Mouse (Mus musculus) lung, postnatal 36 days (tissue): ENCODE measurements around the gene Cpne8.
"Not testable (repeated sequence)": the region's sequence is repeated elsewhere in the genome, so short reads cannot be mapped to it uniquely, and the experiment has no call there.

ENCODE experiments used
- DNase-seq: peaks from one replicate; pipeline ENCODE4 v3.0.0; 2022; ENCODE audit warnings: mixed read lengths

Gene Cpne8

DNA sequence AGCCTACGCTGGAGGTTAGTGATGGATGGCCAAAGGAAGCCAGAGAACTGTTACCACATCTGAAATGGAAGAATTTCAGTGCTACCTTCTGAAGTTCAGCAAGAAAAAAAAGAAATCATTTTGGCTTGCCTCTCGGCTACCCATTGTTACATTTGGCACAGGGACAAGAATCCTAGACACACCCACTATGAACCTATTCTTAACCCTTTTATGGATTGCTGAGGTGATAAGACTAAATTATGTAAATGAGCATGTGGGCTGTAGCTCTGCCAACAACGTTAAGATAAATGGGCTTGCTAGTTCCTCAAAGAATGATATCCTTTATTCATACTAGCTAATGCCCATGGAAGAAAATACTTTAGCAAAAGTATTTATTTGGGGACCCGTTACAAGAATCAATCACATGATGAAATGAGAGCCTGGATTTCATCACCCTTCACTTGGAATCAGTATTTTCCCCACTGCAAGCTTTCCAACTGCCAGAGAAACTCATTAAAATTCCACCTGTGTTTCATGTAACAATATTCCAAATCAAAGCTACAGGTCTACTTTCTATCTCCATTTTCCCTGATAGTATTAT is 69.3 kb downstream of the Cpne8 start:
- peak; percentile 37 for DNase-seq

DNA sequence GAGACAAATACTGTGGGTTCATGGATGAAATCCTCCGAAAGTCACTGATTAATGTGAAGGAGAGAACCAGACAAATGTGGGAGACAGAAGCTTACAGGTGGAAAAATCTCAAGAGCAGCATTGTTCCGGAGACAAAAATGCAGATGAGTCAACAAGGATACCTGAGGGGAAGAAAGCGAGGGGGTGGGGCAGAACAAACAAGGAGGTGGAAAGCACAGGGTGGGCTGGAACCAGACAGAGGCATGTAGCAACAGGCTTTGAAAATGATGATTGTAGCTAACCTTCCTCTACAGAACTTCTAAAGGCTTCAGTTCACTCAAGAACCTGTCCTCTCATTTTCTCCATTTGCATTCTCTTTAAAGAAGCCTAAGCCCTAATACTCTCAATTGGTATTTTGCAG is 70.9 kb downstream of the Cpne8 start:
- no peak for DNase-seq

DNA sequence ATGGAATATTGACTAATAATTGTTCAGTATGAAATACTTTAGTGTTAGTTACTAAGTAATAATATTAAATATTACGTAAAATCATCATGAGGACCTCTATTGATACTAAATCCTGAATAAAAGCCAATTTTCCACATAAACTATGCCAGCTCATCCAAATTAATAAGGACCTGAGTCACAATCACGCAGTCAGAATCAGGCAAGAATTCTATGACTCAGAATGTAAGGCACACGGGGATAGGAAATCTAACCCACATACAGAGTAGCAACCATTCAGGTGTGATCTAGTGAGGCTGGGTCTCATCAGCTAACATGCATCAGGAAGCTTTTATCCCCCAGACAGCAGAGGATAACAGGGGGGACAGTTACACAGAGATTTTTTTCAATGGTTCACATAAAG is 72.1 kb downstream of the Cpne8 start:
- no peak for DNase-seq

DNA sequence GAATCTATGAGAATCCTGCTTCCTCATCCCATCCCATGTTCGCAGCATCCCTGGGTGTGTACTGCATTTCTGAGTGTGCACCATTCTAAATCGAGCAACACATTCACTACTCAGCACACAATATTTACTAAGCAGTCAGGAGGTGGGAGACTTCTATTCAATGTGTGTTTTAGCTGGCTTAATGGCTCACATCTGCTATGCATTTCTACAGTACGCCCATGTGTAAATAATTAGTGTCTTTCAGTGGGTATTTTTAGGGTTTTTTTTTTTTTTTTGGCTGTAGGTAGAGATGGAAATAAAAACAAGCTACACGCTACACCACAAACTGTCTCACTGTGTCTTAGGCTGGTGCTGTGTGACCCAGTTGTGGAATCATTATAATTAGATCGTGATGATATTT is 75.6 kb downstream of the Cpne8 start:
- no peak for DNase-seq

DNA sequence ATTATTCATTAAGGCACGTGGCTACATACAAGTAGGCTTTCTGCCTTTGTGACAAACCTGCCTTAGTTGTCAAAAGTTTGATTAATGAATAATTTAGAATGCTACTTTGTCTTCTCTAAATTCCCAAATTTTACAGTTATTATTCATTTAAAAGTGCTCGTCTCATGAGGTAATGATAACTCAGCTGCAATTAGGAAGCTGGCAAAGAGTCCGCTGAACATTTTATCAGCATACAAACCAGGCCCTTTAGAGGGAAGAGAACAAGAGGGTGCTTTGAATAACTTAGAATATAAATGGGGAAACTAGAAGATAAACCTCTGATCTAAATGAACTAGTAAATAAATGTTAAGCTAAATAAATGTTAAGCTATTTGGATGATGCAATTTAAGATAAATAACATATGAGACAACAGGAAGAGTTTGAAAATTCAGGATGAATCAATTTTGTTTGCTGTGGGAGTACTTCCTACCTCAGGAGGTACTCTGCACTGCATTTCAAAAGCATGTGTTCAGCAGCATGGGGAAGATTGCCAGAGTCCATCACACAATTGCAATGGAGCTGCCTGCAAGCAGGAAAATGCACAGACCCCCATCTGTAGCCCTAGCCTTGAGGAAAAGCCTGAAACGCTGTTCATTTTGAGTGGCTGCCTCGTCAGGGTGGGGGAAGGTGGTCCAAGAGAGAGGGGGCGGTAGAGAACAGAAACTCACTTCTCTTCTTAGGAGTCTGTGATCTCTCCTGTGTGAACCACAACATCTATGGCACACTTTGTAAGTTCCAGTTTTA is 81.3 kb downstream of the Cpne8 start:
- DNase-seq, result no peak

DNA sequence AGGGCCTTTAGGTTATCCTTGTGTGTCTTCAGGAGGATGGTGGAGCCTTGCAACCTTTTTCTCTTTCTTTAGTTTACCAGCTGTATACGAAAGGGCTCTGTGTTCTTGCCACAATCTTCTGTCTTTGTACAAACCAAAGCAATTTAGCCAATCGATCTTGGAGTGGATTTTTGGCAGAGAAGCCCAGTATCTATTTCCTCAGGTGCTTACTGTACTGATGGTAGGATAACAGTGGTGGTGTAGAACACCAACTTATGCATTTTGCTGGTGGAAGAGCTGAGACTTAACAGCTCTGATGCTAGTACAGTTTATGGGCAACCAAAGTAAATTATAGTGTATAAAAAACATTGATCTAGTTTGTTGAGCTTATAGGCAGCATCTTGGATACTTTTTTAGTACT is 83.6 kb downstream of the Cpne8 start:
- no peak for DNase-seq

DNA sequence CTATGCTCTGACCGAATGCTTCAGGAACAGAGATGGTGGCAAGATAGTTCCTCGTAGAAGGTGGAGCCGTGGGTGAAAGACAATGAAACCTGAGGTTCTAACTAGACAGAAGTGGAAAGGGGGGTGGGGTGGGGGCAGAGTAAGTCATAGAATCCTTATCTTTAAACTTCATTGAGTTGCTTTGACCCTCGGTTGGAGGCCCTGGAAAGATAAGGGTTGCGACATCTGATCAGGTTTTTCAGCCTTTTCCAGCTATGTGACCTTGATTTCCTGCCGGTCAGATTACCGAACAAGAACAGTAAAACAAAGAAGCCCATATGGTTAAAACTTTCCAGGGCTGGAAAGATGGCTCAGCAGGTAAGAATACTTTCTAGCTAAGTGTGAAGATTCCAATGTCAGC is 89.6 kb downstream of the Cpne8 start:
- DNase-seq, result peak; percentile 4

DNA sequence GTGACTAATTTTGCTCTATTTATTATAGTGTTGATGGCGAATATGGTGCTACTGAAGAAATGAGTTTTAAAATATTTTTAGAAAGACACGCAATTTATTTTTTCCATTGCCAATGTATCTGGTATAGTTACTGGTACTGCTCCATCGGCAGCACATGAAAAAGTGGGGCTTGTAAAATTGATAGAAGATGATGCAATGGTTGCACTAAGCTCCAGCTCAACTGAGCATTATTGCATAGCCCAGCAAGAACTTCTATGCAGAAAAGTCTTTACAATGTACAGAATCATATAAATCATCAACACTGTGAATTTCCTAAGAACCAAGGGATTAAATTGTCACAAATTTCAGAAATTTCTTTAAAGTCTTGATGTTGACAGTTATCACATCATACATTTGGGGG is 101.8 kb downstream of the Cpne8 start:
- no peak for DNase-seq

DNA sequence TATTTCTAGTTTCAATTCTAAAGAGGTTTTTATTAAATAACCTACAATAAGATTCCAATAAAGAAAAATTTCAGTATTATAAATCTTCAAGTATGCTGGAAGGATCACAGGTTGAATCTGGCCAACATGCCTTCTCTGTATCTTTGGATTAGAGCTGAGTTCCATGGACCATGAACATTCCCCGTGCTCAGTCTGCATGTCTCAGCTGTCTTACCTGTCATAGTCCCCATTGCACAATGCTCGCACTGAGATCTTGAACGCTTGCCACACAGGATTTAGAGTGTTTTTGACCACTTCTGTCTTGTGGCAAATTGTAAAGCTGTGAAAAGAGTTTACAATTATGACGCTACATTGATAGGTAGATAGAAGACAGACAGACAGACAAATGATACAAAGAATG is 110.0 kb downstream of the Cpne8 start:
- no peak for DNase-seq

DNA sequence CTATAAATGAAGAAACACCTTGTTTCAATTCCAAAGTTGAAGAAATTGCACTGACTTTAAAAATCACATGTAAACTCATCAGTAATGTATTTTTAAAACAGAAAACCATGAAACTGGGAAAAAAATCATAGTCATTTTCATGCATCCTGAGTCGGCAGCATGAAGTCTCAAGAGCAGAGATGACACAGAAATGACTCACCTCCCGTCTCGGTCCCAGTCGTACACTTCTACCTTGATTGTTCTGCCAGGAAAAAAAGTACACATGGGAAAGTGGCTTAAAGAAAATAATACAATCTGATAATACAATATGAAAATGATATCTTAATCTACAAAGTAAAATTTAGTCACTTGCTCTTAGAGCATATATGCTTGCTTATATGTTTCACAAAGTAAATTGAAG is 111.2 kb downstream of the Cpne8 start:
- no peak for DNase-seq

DNA sequence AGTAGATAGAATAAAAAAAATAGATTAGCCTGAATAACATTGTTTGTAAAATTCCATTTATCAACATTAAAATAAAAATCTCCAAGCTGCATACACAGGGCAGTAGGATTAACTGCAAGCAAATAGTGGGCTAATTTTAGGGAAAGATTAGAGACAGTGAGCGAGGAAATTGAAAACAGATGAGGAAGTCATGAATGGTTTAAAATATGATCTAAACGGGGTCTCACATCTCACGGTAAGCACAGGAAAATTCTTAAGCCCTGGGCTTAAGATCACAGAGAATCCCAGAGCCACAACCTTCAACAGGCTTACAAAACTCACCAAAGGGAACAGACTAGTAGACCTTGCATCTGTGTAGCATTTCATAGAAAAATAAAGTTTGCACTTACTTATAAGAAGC is 115.2 kb downstream of the Cpne8 start:
- DNase-seq, result no peak

DNA sequence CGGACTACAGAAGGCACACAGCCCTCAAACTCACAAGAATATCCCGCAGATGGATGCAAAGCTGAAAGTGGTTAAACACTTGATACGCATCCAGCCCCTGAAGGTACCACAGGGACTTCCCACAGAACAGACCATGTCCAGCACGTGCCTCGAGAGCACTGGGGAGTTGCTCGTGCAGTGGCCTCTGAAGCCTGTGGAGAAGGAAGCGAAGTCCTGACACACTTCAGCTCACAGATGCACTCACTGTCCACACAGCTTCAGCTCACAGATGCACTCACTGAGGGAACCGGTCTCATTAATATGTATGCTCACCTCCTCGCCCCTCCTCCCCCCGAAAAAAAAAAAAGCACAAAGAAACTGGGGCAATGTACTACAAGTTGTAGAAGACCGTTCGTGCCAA is 117.6 kb downstream of the Cpne8 start:
- DNase-seq, result no peak

DNA sequence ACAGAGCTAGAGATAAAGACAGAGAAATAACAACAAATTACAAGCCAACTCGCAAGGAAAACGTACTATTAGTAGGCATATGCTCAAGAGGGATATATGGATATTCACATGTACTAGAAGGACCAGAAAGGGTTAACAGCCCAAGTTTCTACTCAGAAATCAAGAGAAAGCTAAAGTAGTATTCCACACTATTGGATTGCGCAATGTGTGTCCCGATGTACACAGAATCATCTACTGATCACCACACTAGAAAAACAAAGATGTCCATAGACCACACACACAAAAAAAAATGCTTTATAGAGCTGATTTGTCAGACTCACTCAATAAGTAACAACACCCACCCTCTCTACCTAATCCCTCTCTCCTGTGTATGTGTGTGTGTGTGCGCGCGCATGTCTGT is 130.6 kb downstream of the Cpne8 start:
- no peak for DNase-seq

DNA sequence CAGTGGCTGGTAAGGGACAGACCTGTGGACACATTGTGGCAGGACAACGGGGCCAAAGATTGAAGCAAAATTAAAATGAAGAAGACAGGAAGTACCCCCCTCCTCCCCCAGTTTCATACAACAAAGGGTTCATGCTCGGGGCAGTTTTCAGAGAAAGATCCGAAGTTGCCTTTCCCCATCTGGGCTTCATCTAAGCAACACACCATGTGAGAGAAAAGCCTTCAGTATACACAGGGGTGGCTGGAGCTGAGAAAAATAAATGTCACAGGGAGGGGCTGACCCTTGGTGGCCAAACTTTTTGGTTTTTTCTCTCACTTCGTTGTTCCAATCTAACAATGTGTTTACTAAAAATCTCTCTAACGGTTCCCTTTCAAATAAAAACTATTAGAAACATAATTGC is 135.8 kb downstream of the Cpne8 start:
- DNase-seq, result no peak

DNA sequence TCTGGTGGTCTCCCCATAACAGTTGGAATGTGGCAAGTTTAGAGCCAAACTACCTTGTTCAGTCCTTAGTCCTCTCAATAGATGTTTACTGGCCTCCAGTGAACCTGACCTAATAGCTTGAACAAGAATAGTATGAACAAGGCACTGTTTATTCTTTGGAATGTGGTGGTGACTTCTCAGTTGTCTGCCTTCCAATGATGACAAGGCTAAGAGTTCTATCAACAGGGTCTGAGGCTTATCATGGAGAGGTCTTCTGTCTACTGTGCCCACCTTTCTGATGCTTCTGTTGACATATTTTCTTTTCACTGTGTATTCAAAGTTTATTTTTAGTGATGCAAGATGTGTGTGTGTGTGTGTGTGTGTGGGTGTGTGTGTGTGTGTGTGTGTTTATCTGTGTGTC is 137.1 kb downstream of the Cpne8 start:
- no peak for DNase-seq

DNA sequence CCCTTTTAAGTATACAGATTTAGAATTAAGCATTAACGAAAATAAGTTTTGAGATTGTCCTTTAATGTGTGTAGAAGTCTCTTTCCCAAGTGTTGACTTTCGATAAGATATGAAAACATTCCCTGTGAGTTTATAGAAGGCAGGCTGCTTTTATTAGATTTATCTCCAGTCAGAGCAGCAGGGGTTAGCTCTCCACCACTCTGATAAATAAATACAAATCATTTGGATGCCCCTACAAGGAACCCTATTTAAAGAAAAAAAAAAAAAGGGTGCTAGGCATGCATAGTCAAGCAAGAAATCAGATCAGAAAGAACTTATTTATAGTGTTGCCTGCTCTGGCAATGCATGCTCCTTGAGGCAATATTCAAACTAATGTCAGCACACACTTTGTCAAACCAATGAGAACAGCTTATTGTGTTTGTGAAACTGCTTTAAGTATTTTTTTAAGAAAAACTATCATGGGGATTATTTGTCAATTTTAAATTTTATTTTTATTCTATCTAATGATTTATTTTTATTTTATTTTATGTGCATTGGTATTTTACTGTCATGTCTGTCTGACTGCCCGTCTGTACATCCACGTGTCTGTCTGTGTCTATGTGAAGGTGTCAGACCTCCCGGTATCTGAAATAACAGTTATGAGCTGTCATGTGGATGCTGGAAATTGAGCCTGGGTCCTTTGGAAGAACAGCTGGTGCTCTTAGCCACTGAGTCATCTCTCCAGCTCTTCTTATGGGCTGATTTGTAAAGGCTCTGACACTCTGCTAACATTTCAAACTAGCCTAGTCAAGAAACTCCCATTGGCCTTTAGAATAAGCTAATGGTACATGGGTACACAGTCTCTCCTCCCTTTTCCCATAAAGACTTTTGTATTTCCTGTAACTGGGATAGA is 142.7 kb downstream of the Cpne8 start:
- DNase-seq, result no peak

DNA sequence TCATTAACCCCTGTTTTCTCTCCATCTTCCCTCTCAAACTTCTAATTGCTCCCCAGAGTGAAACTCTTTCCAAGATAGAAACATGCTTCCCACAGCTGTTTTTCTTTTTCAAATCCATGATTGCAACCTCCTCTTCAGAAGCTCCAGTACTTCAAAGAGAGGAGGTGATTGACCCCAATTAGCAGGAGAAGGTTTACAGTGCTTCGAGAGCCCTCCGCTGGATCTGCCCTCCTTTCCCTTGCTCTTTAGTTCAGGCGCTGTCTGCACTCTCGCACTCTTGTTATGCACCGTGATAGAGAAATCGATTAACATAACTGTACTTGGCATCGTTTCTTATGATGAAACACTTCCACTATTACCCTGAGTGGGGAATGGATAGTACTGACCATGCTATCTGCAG is 143.5 kb downstream of the Cpne8 start:
- no peak for DNase-seq

DNA sequence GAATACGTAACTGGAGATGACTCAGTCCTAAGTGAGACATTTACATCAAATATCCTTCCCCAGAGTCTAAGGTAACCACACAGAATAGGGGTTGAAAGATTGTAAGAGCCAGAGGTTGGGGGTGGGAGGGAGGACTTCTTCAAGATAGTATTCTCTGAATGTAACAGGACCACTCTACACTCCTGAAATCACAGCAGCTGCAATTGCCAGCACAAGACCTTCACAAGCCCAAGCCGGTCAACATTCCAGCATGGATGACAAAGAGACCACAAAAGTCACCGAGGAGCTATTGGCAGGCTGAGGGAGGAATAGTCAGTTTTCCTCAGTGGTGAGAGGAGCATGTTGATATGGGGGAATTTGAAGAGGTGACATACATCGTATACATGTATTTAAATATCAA is 166.5 kb downstream of the Cpne8 start:
- DNase-seq, result no peak

DNA sequence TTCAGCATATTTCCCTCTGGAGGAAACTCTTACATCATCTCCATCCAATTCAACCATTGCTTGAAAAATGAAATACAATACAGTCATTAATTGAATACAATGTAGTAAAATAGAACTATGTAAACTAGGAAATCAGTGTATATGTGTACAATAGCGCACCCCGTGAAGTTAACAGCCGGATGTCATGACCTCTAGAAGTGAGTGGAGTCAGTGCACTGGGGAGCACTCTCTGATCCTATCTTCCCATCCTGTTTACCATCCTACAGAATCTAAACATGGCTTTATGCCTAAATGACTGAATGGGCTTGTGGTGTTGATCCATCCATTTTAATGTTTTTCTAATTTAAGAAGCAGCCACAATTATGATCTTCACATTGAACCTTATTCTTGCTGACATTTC is 182.2 kb downstream of the Cpne8 start:
- DNase-seq, result no peak

DNA sequence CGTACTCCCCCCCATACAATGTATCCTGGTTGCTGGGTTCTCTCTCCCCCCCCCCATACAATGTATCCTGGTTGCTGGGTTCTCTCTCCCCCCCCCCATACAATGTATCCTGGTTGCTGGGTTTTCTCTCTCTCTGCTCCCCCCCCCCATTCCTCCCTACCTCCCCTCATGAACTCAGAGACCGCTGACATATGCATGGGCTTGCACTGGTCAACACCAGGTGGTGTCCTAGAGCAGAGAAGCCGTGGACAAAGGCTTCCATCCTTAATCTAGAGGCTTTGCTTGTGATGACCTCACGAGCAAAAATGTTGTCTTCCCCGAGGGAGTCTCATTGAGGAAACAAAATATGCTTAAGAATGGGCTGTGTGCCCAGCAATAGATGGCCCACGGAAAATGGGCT is 187.7 kb downstream of the Cpne8 start:
- DNase-seq, result no peak

DNA sequence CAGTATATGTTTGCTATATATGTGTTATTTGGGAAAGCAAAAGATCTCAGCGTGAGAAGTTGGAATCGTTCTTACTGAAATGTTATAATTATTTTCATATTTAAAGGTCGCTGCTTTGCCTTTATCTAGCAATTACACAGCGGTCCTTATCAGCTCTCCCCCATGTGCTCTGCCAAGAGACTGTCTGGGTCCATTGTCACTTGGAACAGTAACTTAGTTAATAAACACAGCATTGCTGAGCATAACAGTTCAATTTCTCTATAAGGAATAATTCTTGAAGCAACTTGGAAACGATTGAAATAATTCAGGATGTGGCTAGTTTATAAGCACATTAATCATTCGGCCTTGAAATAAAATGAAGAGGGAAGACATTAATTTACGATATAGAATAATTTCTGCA is 189.0 kb downstream of the Cpne8 start:
- DNase-seq, result no peak

DNA sequence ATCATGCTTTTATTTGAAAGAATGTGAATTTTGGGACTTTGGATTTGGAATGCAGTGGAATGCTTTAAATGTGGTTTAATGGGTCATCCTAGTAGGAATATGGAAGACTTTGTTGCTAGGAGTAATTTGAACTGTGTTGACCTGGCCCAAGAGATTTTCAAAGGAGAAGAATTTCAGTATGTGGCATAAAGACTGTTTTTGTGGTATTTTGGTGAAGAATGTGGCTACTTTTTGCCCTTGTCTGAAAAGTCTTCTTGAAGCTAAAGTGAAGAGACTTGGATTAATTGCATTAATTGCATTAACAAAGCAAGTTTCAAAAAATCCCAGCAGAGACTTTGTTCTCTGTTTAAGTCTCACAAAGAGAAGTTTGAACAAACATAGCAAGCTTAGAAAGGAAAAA is 208.7 kb downstream of the Cpne8 start:
- DNase-seq, result not testable (repeated sequence)

DNA sequence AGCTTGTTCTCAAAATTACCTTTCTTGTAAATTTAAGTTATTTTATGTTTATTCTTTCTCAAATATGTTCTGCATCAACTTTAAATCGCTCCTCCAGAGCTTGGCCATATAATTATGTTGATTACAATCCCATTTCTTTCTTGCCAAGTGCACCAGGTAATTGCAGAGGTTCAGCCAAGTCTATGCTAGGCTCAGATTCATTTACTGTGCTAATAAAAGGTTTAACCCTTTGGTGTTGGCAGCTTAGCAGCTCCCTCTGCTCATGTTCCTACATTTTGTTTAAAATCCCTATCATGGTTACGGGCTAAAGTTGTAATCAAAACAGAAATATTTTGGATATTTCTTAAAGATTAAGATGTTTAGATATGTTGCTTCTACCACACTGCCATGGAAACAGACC is 216.0 kb downstream of the Cpne8 start:
- DNase-seq, result no peak

DNA sequence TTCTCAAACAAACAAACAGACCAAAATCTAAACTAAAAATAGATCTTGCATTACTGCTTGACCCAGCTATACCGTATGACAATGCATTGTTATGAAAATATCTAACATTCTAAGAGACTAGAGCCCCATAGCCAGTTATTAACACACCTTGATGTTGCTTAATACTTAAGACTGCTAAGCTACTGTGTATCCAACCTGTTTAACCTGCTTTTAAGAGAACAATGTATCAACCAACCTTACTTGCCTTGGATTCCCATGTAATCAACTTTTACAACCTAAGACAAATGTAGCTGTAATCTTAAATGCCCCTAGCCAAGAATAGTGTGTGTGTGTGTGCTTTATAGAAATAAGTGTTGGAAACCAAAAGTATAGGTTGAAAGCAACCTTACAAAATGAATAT is 233.2 kb downstream of the Cpne8 start:
- no peak for DNase-seq
